Mouse (Mus musculus) G1E (cell line): ENCODE measurements around the gene Lama2. TPM values are rescaled to one million over a fixed set of nuclear protein-coding genes. Genes with fewer than 3 reads are reported as not detected.

Source experiments
- ATAC-seq: 2 replicates; pipeline ENCODE4 v1.8.0; 2016; ENCODE audit warnings: mild to moderate bottlenecking; ENCODE audit not compliant: insufficient number of reproducible peaks, poor library complexity, low FRiP score, severe bottlenecking; ENCODE audit errors: extremely low read depth
- DNase-seq: peaks from one replicate; pipeline ENCODE4 v3.0.0; 2012; ENCODE audit warnings: low spot score
- H3K27me3 ChIP-seq: 2 replicates; pipeline ENCODE4 v1.6.1; 2012; ENCODE audit warnings: mild to moderate bottlenecking, low read length, inconsistent platforms; ENCODE audit not compliant: insufficient read depth
- H3K36me3 ChIP-seq: replicated peaks from 2 replicates; pipeline ENCODE3; 2012; ENCODE audit warnings: mild to moderate bottlenecking, inconsistent platforms
- H3K4me1 ChIP-seq: 2 replicates; pipeline ENCODE4 v1.6.1; 2012; ENCODE audit warnings: low read depth, low read length, inconsistent platforms, mixed read lengths; ENCODE audit not compliant: insufficient read depth
- H3K4me3 ChIP-seq: 2 replicates; pipeline ENCODE4 v1.5.1; 2012; ENCODE audit warnings: low read depth, mild to moderate bottlenecking, inconsistent platforms, low read length, moderate library complexity, mixed read lengths
- H3K9me3 ChIP-seq: replicated peaks from 2 replicates; pipeline ENCODE4 v1.6.1; 2012; ENCODE audit warnings: inconsistent platforms
- CTCF ChIP-seq: IDR thresholded peaks from 2 replicates; pipeline ENCODE4 v1.5.1; 2012; ENCODE audit warnings: low read depth, low read length, inconsistent platforms, mixed read lengths
- GATA1 ChIP-seq: IDR thresholded peaks from 2 replicates; pipeline ENCODE4 v1.6.1; 2012; ENCODE audit warnings: borderline replicate concordance, low read length, inconsistent platforms, mixed read lengths
- GATA2 ChIP-seq: IDR thresholded peaks from 2 replicates; pipeline ENCODE4 v1.6.1; 2012; ENCODE audit warnings: low read depth, low read length, inconsistent platforms, borderline replicate concordance
- POLR2AphosphoS5 ChIP-seq: IDR thresholded peaks from 2 replicates; pipeline ENCODE4 v1.6.1; 2012; ENCODE audit warnings: low read depth, low read length, inconsistent platforms; ENCODE audit not compliant: insufficient replicate concordance
- TAL1 ChIP-seq: conservative IDR thresholded peaks from 2 replicates; pipeline ENCODE4 v1.6.1; 2012; ENCODE audit warnings: low read depth, low read length, inconsistent platforms, mixed read lengths
- polyA plus RNA-seq: library from polyadenylated mRNA; stranded (reverse); fragments of >175 nt; gene quantifications from 2 replicates; pipeline ENCODE4 v1.2.3, GENCODE M21; 2012
- total RNA-seq, 2 experiments: library from RNA; stranded (forward) in 1 of 2; stranded (reverse) in 1 of 2; fragments of 200-1000 nt in 1 of 2; fragments of >200 nt in 1 of 2; fragmentation: Nextera tagmentation in 1 of 2; gene quantifications; 2 replicates each; pipeline ENCODE4 v1.2.3; 2014 to 2017

Lama2 gene
- total and polyA plus RNA-seq, 3 experiments: 0.11 TPM; not detected in 2

DNA sequence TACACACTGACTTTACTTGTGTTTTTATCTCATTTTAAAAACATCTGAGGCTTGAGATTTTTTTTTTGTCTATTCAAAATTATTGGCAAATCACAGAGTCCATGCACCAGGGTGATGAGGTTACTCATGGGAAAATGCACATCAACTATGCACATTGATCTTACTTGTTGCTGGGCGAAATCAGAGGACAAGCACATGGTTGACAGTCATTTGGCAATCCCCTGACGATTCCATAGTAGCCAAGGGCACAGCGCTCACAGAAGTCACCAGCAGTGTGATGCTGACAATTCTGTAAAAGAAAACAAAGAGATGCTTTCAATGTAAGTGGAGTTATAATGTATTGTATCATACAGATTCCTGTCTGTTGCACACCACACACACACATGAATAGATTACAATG is 454.8 kb downstream of the Lama2 start:
- no peak for ATAC-seq

DNA sequence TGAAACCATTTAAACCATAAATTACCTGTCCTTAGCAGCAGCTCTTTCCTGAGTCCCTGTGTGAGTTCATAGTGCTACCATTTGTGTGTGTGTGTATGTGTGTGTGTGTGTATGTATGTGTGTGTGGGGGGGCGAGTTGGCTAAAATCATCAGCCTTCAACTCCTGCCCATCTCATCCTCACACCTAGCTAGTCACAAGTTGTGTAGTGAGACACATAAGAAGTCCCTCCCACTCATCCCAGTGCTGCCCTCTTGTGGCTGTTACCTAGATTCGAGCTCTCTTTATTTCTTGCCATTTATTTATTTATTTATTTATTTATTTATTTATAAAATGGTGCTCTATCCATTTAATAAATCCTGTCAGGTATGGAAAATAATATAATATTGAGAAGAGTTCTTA is 457.2 kb downstream of the Lama2 start:
- TF ChIP-seq POLR2AphosphoS5 (no peak), GATA2 (no peak), CTCF (no peak), TAL1 (no peak), GATA1 (no peak)
- Histone ChIP-seq H3K27me3 (no peaks in the 10 kb centered on the region), H3K4me1 (no peaks in the 10 kb centered on the region), H3K36me3 (no peaks in the 10 kb centered on the region), H3K4me3 (no peak overlapping the region), H3K9me3 (no peaks in the 10 kb centered on the region)
- DNase-seq (no peak), ATAC-seq (no peak)

More for the DNA sequence above, 454.8 kb downstream of the Lama2 start:
- no peak for DNase-seq
- Histone ChIP-seq H3K36me3 (no peaks in the 10 kb centered on the region), H3K4me3 (no peak overlapping the region), H3K9me3 (no peaks in the 10 kb centered on the region), H3K27me3 (no peaks in the 10 kb centered on the region), H3K4me1 (no peaks in the 10 kb centered on the region)
- no peak for TF ChIP-seq GATA1
- no peak for TF ChIP-seq GATA2
- TF ChIP-seq POLR2AphosphoS5: no peak
- TF ChIP-seq CTCF: no peak
- TF ChIP-seq TAL1: no peak

DNA sequence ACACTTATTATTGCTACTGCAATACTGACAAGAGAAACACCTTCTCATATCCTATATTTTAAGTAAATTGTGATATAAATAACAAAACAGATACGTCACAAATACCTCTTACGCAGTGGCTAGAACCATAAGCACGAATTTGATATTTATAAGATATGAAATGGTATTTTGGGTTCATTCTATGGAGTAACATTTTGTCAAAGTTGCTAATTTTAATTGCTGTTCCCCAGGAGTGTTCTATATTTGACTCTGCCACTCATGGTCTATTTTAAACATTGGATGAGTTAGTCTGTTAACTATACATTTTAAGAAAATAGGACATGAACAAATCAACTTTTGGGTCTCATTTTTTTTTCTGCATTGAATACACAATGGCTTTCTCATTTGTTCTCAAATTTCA is 469.3 kb downstream of the Lama2 start:
- Histone ChIP-seq H3K4me1 (no peaks in the 10 kb centered on the region), H3K9me3 (no peaks in the 10 kb centered on the region), H3K36me3 (no peaks in the 10 kb centered on the region), H3K4me3 (no peak overlapping the region), H3K27me3 (no peaks in the 10 kb centered on the region)
- ATAC-seq (no peak), DNase-seq (no peak)
- no peak for TF ChIP-seq CTCF
- TF ChIP-seq GATA1: no peak

DNA sequence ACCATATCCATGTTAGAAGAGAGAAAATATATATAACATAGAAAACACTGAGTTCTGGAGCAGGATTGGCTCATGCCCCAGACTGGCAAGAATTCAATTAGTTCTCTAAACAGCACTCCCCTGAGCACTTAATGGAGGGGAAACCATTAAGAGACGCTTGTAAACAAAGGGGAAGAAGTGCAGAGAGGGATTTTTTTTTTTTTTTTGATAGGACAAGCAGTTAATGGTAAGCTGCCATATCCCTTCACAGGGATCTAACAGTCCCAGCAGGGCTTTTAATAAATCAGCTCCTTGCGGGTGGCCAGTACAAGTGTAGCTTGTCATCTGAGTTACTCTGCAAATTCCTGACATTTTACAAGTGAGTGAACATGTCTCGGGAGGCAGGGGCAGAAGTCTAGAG is 479.1 kb downstream of the Lama2 start:
- TF ChIP-seq POLR2AphosphoS5 (no peak), CTCF (no peak), TAL1 (no peak), GATA2 (no peak), GATA1 (no peak)
- H3K36me3 ChIP-seq: no peaks in the 10 kb centered on the region
- H3K27me3 ChIP-seq: no peaks in the 10 kb centered on the region
- ATAC-seq (no peak), DNase-seq (no peak)
- no peaks in the 10 kb centered on the region for H3K9me3 ChIP-seq
- H3K4me3 ChIP-seq: no peak overlapping the region
- H3K4me1 ChIP-seq: no peaks in the 10 kb centered on the region

DNA sequence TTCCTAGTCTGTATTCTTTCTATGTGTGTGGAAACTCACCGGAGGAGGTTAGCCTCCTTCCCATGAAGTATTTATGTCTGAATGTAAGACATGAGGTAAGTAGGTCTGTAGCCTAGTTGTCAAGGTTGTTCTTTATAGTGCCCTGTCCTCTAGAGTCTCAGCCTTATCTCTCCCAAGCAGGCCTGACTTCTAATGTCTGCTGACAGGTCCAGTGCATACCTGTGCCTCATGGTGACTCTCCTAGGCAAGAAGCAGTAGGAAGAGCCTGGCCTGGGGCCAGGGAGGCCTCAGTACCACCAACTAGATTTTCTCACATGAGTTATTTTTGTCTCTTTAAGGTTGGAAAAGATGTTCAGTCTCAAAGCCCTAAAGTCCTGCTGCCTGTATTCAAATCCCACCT is 483.8 kb downstream of the Lama2 start:
- ATAC-seq: no peak
- no peak for DNase-seq
- no peak for TF ChIP-seq TAL1
- no peak for TF ChIP-seq CTCF
- TF ChIP-seq GATA1: no peak

DNA sequence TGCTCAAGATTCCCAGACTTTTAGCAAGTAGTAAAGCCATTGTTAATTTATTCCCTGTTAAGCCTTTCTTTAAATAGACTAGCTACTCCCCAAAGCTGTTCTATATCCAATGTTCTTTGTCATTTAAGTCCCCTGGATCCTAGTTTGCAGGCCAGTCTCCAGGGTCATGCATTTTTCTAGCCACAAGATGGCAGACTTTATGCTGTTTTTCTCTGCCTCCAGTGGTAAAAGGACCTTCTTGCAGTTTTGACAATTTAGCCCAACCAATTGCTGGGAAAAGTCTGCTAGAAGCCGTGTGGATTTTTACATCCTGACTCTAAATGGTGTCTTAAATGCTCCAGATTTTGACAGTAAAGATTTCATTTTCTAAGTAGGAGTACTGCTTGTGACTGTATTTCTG is 486.4 kb downstream of the Lama2 start:
- no peak for TF ChIP-seq POLR2AphosphoS5
- H3K4me1 ChIP-seq: no peaks in the 10 kb centered on the region
- DNase-seq (no peak), ATAC-seq (no peak)
- H3K27me3 ChIP-seq: no peaks in the 10 kb centered on the region
- no peak overlapping the region for H3K4me3 ChIP-seq
- no peaks in the 10 kb centered on the region for H3K36me3 ChIP-seq
- no peaks in the 10 kb centered on the region for H3K9me3 ChIP-seq

More for the DNA sequence above, 483.8 kb downstream of the Lama2 start:
- no peaks in the 10 kb centered on the region for H3K9me3 ChIP-seq
- no peaks in the 10 kb centered on the region for H3K27me3 ChIP-seq
- no peaks in the 10 kb centered on the region for H3K36me3 ChIP-seq
- no peak overlapping the region for H3K4me3 ChIP-seq
- H3K4me1 ChIP-seq: no peaks in the 10 kb centered on the region

DNA sequence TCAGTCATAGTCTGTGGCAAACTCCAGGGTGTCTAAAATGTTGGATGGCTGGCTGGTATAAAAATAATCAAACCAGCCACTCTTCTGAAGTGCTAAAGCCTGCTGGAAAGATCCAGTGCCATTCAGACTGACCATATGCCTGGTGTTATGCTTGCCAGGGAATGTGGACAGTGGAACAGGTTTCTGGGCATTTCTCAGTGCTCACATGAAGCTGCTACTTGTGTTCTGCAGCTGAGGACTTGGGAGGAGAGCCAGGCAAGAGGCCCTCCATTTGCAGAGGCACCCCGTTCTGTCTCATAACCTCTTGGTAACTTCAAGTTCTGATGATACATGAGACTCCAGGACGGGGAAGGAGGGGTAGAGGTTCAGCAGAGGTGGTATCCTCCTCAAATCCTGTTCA is 492.1 kb downstream of the Lama2 start:
- ATAC-seq (no peak), DNase-seq (no peak)
- TF ChIP-seq POLR2AphosphoS5 (no peak), GATA1 (no peak), TAL1 (no peak), CTCF (no peak), GATA2 (no peak)
- Histone ChIP-seq H3K36me3 (no peaks in the 10 kb centered on the region), H3K27me3 (no peaks in the 10 kb centered on the region), H3K4me3 (no peak overlapping the region), H3K4me1 (no peaks in the 10 kb centered on the region), H3K9me3 (no peaks in the 10 kb centered on the region)

DNA sequence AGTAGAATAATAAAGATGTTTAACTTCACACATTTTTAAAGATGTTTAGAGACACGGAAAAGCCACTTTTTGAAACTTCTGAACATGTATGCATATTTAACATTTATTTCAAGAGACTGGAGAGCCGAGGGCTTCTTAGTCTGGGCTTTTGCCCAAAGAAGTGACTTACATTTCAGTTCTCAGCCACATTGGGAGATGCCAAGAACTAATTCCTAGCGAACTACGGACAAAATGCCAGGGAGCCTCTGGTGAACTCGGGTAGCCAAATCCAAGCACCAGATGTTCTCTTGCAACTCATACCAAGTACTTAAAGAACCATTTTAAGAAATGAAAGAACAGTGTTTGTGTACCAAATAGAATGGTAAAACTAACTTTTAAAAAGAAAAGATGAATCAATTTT is 495.8 kb downstream of the Lama2 start:
- no peaks in the 10 kb centered on the region for H3K9me3 ChIP-seq
- no peak overlapping the region for H3K4me3 ChIP-seq
- no peak for ATAC-seq
- H3K36me3 ChIP-seq: no peaks in the 10 kb centered on the region
- DNase-seq: no peak
- TF ChIP-seq CTCF (no peak), TAL1 (no peak), GATA1 (no peak), POLR2AphosphoS5 (no peak), GATA2 (no peak)
- H3K4me1 ChIP-seq: no peaks in the 10 kb centered on the region
- no peaks in the 10 kb centered on the region for H3K27me3 ChIP-seq
